In genomic region chr9:67191488-67192331, GRCm38 (mm10) we compare ENCODE assay signal across 10 mouse cellular contexts.
DNase-seq lines count a peak whose midpoint lies in the region; ATAC-seq and TF ChIP-seq lines count a peak whose summit lies in the region.
"Had no signal": no experiment of that assay in that cellular context is flagged by ENCODE, and none has a peak within 500 bp of the region (broad histone marks: within the 10 kb centered on the region; RNA-seq: fewer than 3 reads in every experiment).

No protein-coding gene starts in this region.

- no peak overlapping the region for H3K9ac ChIP-seq in liver, embryonic 12.5 days
- no peak overlapping the region for H3K9ac ChIP-seq in liver, embryonic 11.5 days (ENCODE audit: low read depth, low read length)
- H3K9ac ChIP-seq: neural tube, embryonic 13.5 days had no signal

- no peak for TF ChIP-seq CTCF in small intestine, adult 2 months (IDR thresholded peaks at IDR 0.05; ENCODE audit: extremely low read depth, insufficient read length, insufficient replicate concordance, low read depth, low read length)
- no peak for TF ChIP-seq CTCF in layer of hippocampus, adult 2 months (conservative IDR thresholded peaks at IDR 0.05)

- no peak for TF ChIP-seq POLR2A in small intestine, adult 2 months (IDR thresholded peaks at IDR 0.05; ENCODE audit: low read depth, low read length)

- no peak for ATAC-seq in liver, embryonic 12.5 days
- ATAC-seq in liver, embryonic 11.5 days (replicated peaks; ENCODE audit: low FRiP score) = no peak
- no peak for ATAC-seq in activated CD4-positive, CD25-positive, alpha-beta regulatory T cell, adult 4 months

- no peak for DNase-seq in liver, embryonic 11.5 days (ENCODE audit: low spot score)
- peak; percentile 52 for DNase-seq in gastrocnemius, postnatal 14 days
- peak; percentile 72 to 75 for DNase-seq in heart, postnatal 10 days
- no peak for DNase-seq in cerebellum, postnatal 4 days (ENCODE audit: low spot score in 2 of 2)
- no peak for DNase-seq in layer of hippocampus, adult 2 months (ENCODE audit: low spot score in 2 of 2)
- DNase-seq: kidney, adult 9 months had no signal

- WGBS in liver, embryonic 12.5 days (ENCODE audit: insufficient replicate concordance) = 62% methylated on average over 10 of the region's 10 CpGs
- WGBS in liver, embryonic 11.5 days = 68% methylated on average over 10 of the region's 10 CpGs
- WGBS in small intestine, adult 2 months = 72% methylated on average over 10 of the region's 10 CpGs

- intact Hi-C loops in gastrocnemius, postnatal 14 days (cut with DNase I; ENCODE audit: low total_unique reads) = no loop called here
- intact Hi-C loops in heart, postnatal 10 days (cut with DNase I) = loop anchor here (1.0 kb wide), 1 partner anchor 27 kb away; no protein-coding TSS in a partner anchor

- H3K36me3 ChIP-seq in liver, embryonic 12.5 days = no peaks in the 10 kb centered on the region
- no peaks in the 10 kb centered on the region for H3K36me3 ChIP-seq in liver, embryonic 11.5 days (ENCODE audit: control insufficient read depth, insufficient read depth, low read length)
- no peaks in the 10 kb centered on the region for H3K36me3 ChIP-seq in small intestine, adult 2 months (ENCODE audit: control insufficient read depth, insufficient read depth, low read length)
- H3K36me3 ChIP-seq: neural tube, embryonic 13.5 days had no signal

- H3K4me1 ChIP-seq in liver, embryonic 12.5 days = no peaks in the 10 kb centered on the region
- 0 out of 2 replicates have a peak, but pooled peaks cover 1% of the 10 kb centered on the region for H3K4me1 ChIP-seq in liver, embryonic 11.5 days (replicated peaks; ENCODE audit: control insufficient read depth, insufficient read depth, low read length)
- H3K4me1 ChIP-seq in small intestine, adult 2 months (ENCODE audit: control insufficient read depth, insufficient read depth, insufficient read length, low read length) = no peaks in the 10 kb centered on the region

- no peak overlapping the region for H3K4me2 ChIP-seq in liver, embryonic 12.5 days
- no peak overlapping the region for H3K4me2 ChIP-seq in liver, embryonic 11.5 days
- H3K4me2 ChIP-seq: neural tube, embryonic 13.5 days had no signal

- H3K4me3 ChIP-seq in liver, embryonic 12.5 days = no peak overlapping the region
- H3K4me3 ChIP-seq in liver, embryonic 11.5 days (ENCODE audit: low read depth, low read length) = no peak overlapping the region
- H3K4me3 ChIP-seq in small intestine, adult 2 months (ENCODE audit: low read depth, low read length) = no peak overlapping the region
- H3K4me3 ChIP-seq in layer of hippocampus, adult 2 months = no peak overlapping the region
- H3K4me3 ChIP-seq: neural tube, embryonic 13.5 days had no signal

- H3K27ac ChIP-seq in liver, embryonic 12.5 days = peak overlapping the region; percentile 8; the same call in 1 of the 2 replicates
- H3K27ac ChIP-seq in liver, embryonic 11.5 days (ENCODE audit: low read depth, low read length) = no peak overlapping the region
- H3K27ac ChIP-seq in small intestine, adult 2 months (ENCODE audit: insufficient read depth, low read depth, low read length) = peak overlapping the region; percentile 66
- H3K27ac ChIP-seq in layer of hippocampus, adult 2 months = no peak overlapping the region
- H3K27ac ChIP-seq: neural tube, embryonic 13.5 days had no signal

- H3K9me3 ChIP-seq in liver, embryonic 12.5 days (replicated peaks) = no peaks in the 10 kb centered on the region
- no peaks in the 10 kb centered on the region for H3K9me3 ChIP-seq in liver, embryonic 11.5 days (ENCODE audit: control insufficient read depth, low read length)
- H3K9me3 ChIP-seq: neural tube, embryonic 13.5 days had no signal

- no peaks in the 10 kb centered on the region for H3K27me3 ChIP-seq in liver, embryonic 12.5 days (replicated peaks)
- no peaks in the 10 kb centered on the region for H3K27me3 ChIP-seq in liver, embryonic 11.5 days (replicated peaks; ENCODE audit: control insufficient read depth, insufficient read depth, low read length)
- H3K27me3 ChIP-seq in small intestine, adult 2 months (ENCODE audit: control insufficient read depth, insufficient read depth, low read length) = no peaks in the 10 kb centered on the region
- H3K27me3 ChIP-seq: neural tube, embryonic 13.5 days had no signal

Comparison
In these comparisons a context has a peak if more than half of its experiments do, and no peak if none do; other contexts are left out.
1. H3K27ac ChIP-seq: peak in liver, embryonic 12.5 days (single experiment) and small intestine, adult 2 months (single experiment); none in liver, embryonic 11.5 days (single experiment) and layer of hippocampus, adult 2 months (single experiment).
2. DNase-seq: peak in gastrocnemius, postnatal 14 days (single experiment) and heart, postnatal 10 days (2 of 2); none in liver, embryonic 11.5 days (single experiment), cerebellum, postnatal 4 days (0 of 2) and layer of hippocampus, adult 2 months (0 of 2).